Mouse (Mus musculus) macrophage (primary cell): Measurements from ENCODE around the gene Osgepl1. TPM values are rescaled to one million over a fixed set of nuclear protein-coding genes. Genes with fewer than 3 reads are reported as not detected.
"Not testable (repeated sequence)": the region's sequence is repeated elsewhere in the genome, so short reads cannot be mapped to it uniquely, and the experiment has no call there.

Experiments
- H3K27ac ChIP-seq: fragments of 350-480 bp; formaldehyde crosslinking; 2 replicates; pipeline ENCODE4 v1.9.0; 2021
- H3K36me3 ChIP-seq: fragments of 350-480 bp; formaldehyde crosslinking; 2 replicates; pipeline ENCODE4 v1.9.0; 2021; ENCODE audit errors: inconsistent target
- H3K4me3 ChIP-seq: fragments of 350-480 bp; formaldehyde crosslinking; 2 replicates; pipeline ENCODE4 v1.9.0; 2021; ENCODE audit errors: inconsistent target
- H3K79me2 ChIP-seq: fragments of 350-480 bp; formaldehyde crosslinking; 2 replicates; pipeline ENCODE4 v1.9.0; 2021; ENCODE audit errors: inconsistent target
- WGBS: methylation state at CpG from one replicate; pipeline ENCODE4 v1.1.7; 2026; ENCODE audit warnings: inconsistent platforms; ENCODE audit not compliant: missing documents; 5-methylcytosine and 5-hydroxymethylcytosine counted together
- polyA plus RNA-seq: library from polyadenylated mRNA; stranded (reverse); fragments of 250-400 nt; gene quantifications from 3 replicates; pipeline ENCODE4 v1.2.4, GENCODE M21; 2018; ENCODE audit warnings: inconsistent platforms
- total RNA-seq, 78 experiments: library from RNA; depleted of rRNA; stranded (reverse); fragments of 250-400 nt; gene quantifications; 1 replicate in 9 of 78; 2 replicates in 24 of 78; 3 replicates in 43 of 78; 4 replicates in 2 of 78; pipeline ENCODE4 v1.2.4; 2018; ENCODE audit warnings: inconsistent platforms in 56 of 78

Gene Osgepl1
- total RNA-seq (2018; cell fraction: chromatin; rRNA removed), result 10 to 100 TPM in 5 of 26 experiments, 1 to 10 TPM in 17, under 1 TPM in 4; 0.41 to 15.1 (median 4.7) TPM
- 1 to 10 TPM in 25 of 26 experiments, under 1 TPM in 1; 0.86 to 4.1 (median 2.6) TPM for total RNA-seq (2018; cell fraction: cytosol; rRNA removed)
- total RNA-seq (2018; cell fraction: nucleus; rRNA removed), result 10 to 100 TPM in 4 of 26 experiments, 1 to 10 TPM in 20, under 1 TPM in 2; 0.85 to 15.3 (median 4.0) TPM
- 3.2 to 5.5 TPM (median 3.5 TPM) in 3 replicates for polyA plus RNA-seq

GRCm38 (mm10) chr1:53312989-53313967 is at the start of gene Osgepl1:
Gene Osgepl1 (plus strand): TSS chr1:53313624.
- peak within 1 kb of the TSS; percentile 49 for H3K27ac ChIP-seq
- whole genome bisulfite sequencing, result 3% methylated on average over 27 of the region's 27 CpGs
- H3K79me2 ChIP-seq, result no peaks in the 10 kb centered on the region
- H3K4me3 ChIP-seq, result peak within 1 kb of the TSS; percentile 81
- H3K36me3 ChIP-seq, result no peaks in the 10 kb centered on the region

GRCm38 (mm10) chr1:53264958-53265612 is 48.3 kb upstream of the Osgepl1 start:
- not testable (repeated sequence) for H3K79me2 ChIP-seq, H3K36me3 ChIP-seq, H3K4me3 ChIP-seq
- H3K27ac ChIP-seq, result peak overlapping the region; percentile 22; the same call in 1 of the 2 replicates

GRCm38 (mm10) chr1:53269901-53270300 is 43.5 kb upstream of the Osgepl1 start:
- WGBS, result 97% methylated on average over 3 of the region's 3 CpGs
- no peak overlapping the region for H3K4me3 ChIP-seq
- H3K27ac ChIP-seq, result no peak overlapping the region
- no peaks in the 10 kb centered on the region for H3K79me2 ChIP-seq
- H3K36me3 ChIP-seq, result no peaks in the 10 kb centered on the region

GRCm38 (mm10) chr1:53272646-53273045 is 40.8 kb upstream of the Osgepl1 start:
- H3K4me3 ChIP-seq, result no peak overlapping the region
- H3K79me2 ChIP-seq, result no peaks in the 10 kb centered on the region
- no peak overlapping the region for H3K27ac ChIP-seq
- H3K36me3 ChIP-seq, result no peaks in the 10 kb centered on the region

- Histone ChIP-seq H3K79me2 (no peaks in the 10 kb centered on the region), H3K4me3 (no peak overlapping the region), H3K27ac (no peak overlapping the region), H3K36me3 (no peaks in the 10 kb centered on the region)
- 92% methylated on average over 3 of the region's 3 CpGs for WGBS
Observed at GRCm38 (mm10) chr1:53291197-53291596, 22.2 kb upstream of the Osgepl1 start.

- Histone ChIP-seq H3K36me3 (0 out of 2 replicates have a peak, but pooled peaks cover 4% of the 10 kb centered on the region), H3K27ac (no peak within 1 kb of the TSS), H3K4me3 (peak within 1 kb of the TSS; percentile 62), H3K79me2 (peaks cover 11% of the 10 kb centered on the region; the same call in 1 of the 2 replicates)
- under 1% methylated on average over 61 of the region's 66 CpGs for WGBS
Observed at GRCm38 (mm10) chr1:53296581-53297383, 16.6 kb upstream of the Osgepl1 start, which contains the start of the genes Pms1, Ormdl1 and Gm28778. Gene Pms1 (minus strand): TSS chr1:53297018. Gene Ormdl1 (plus strand): TSS chr1:53297095. Gene Gm28778 (plus strand): TSS chr1:53297111.

GRCm38 (mm10) chr1:53300506-53300905 is 12.9 kb upstream of the Osgepl1 start:
- Histone ChIP-seq H3K27ac (no peak overlapping the region), H3K36me3 (peaks cover 13% of the 10 kb centered on the region; the same call in 1 of the 2 replicates), H3K4me3 (no peak overlapping the region), H3K79me2 (peaks cover 11% of the 10 kb centered on the region; the same call in 1 of the 2 replicates)
- 87% methylated on average over 4 of the region's 4 CpGs for WGBS

- Histone ChIP-seq H3K79me2 (no peaks in the 10 kb centered on the region), H3K27ac (no peak overlapping the region), H3K4me3 (no peak overlapping the region), H3K36me3 (no peaks in the 10 kb centered on the region)
- WGBS, result 98% methylated on average over 4 of the region's 4 CpGs
Observed at GRCm38 (mm10) chr1:53321662-53322344, 8.4 kb downstream of the Osgepl1 start.

- Histone ChIP-seq H3K79me2 (no peaks in the 10 kb centered on the region), H3K27ac (no peak overlapping the region), H3K36me3 (no peaks in the 10 kb centered on the region), H3K4me3 (no peak overlapping the region)
- WGBS, result 93% methylated on average over 5 of the region's 5 CpGs
Observed at GRCm38 (mm10) chr1:53323254-53323653, 9.8 kb downstream of the Osgepl1 start.

GRCm38 (mm10) chr1:53324277-53324676 is 10.9 kb downstream of the Osgepl1 start:
- no peak overlapping the region for H3K27ac ChIP-seq
- no peaks in the 10 kb centered on the region for H3K36me3 ChIP-seq
- 100% methylated on average over 1 of the region's 1 CpGs for WGBS

GRCm38 (mm10) chr1:53324827-53325494 is 11.5 kb downstream of the Osgepl1 start:
- Histone ChIP-seq H3K27ac (no peak overlapping the region), H3K79me2 (no peaks in the 10 kb centered on the region), H3K4me3 (no peak overlapping the region), H3K36me3 (no peaks in the 10 kb centered on the region)
- 96% methylated on average over 5 of the region's 5 CpGs for WGBS

More at GRCm38 (mm10) chr1:53324277-53324676, 10.9 kb downstream of the Osgepl1 start:
- Histone ChIP-seq H3K4me3 (no peak overlapping the region), H3K79me2 (no peaks in the 10 kb centered on the region)

GRCm38 (mm10) chr1:53333527-53333926 is 20.1 kb downstream of the Osgepl1 start:
- H3K36me3 ChIP-seq, H3K4me3 ChIP-seq, H3K27ac ChIP-seq, H3K79me2 ChIP-seq: not testable (repeated sequence)
- WGBS, result 62% methylated on average over 5 of the region's 5 CpGs

GRCm38 (mm10) chr1:53335465-53335864 is 22.0 kb downstream of the Osgepl1 start:
- Histone ChIP-seq H3K36me3 (no peaks in the 10 kb centered on the region), H3K27ac (no peak overlapping the region), H3K79me2 (no peaks in the 10 kb centered on the region), H3K4me3 (no peak overlapping the region)
